10 mouse cellular contexts compared by ENCODE assay signal in the genomic region with DNA sequence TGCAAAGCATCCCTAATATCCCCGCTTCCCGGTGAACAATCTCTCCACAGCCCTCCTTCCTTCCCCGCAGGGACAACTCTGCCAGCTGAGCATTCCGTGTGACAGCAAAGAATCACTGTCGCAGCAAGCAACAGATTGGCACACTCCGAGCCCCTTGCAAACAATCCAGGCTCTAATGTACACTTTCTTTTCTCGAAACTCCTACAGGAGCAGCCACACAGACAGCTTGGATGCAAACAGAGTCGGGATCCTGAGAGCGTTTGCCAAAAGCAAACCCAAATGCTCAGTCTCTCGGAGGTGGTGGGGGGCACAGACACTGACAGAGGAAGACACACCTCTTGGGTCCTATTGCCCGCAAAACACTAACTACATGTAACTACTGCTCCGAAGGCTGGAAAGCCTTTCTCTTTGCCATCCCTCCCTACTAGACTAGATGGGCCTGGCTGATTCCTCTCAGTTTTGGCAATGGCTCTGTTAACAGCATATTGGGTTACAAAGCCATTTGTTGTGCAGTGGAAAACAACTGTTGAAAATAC. TPM values are rescaled to one million over a fixed set of nuclear protein-coding genes. Genes with fewer than 3 reads are reported as not detected.
A peak's percentile ranks its signal among the peaks of the same experiment; 100 is the strongest.
DNase-seq lines count a peak whose midpoint lies in the region; ATAC-seq and TF ChIP-seq lines count a peak whose summit lies in the region.
"Had no signal": no experiment of that assay in that cellular context is flagged by ENCODE, and none has a peak within 500 bp of the region (broad histone marks: within the 10 kb centered on the region; RNA-seq: fewer than 3 reads in every experiment).

No protein-coding gene starts in this region.

- intact Hi-C loops in gastrocnemius, adult 2 months (cut with DNase I), result no loop called here
- intact Hi-C loops in gastrocnemius, postnatal 36 days (cut with DNase I), result no loop called here

- no peaks in the 10 kb centered on the region for H3K4me1 ChIP-seq in liver, postnatal 0 days (ENCODE audit: insufficient read depth)
- H3K4me1 ChIP-seq: stomach, embryonic 15.5 days had no signal

- no peaks in the 10 kb centered on the region for H3K9me3 ChIP-seq in liver, postnatal 0 days (ENCODE audit: low read length)
- H3K9me3 ChIP-seq: stomach, embryonic 15.5 days had no signal

- WGBS in liver, postnatal 0 days (ENCODE audit: insufficient replicate concordance), result 71% methylated on average over 12 of the region's 12 CpGs

- DNase-seq in gastrocnemius, adult 2 months, result no peak
- no peak for DNase-seq in gastrocnemius, postnatal 36 days
- peak; percentile 63 for DNase-seq in brain, embryonic 14.5 days (ENCODE audit: low read depth)
- peak; percentile 58 to 73 for DNase-seq in cerebellum, postnatal 25 days
- DNase-seq in layer of hippocampus, adult 9-10 months (ENCODE audit: low spot score), result peak; percentile 55
- no peak for DNase-seq in liver, postnatal 0 days
- DNase-seq in lung, adult 18-20 months, result no peak

- no peak for TF ChIP-seq CTCF in gastrocnemius, adult 2 months (IDR thresholded peaks at IDR 0.05)
- no peak for TF ChIP-seq CTCF in brain, embryonic 14.5 days (IDR thresholded peaks at IDR 0.05; ENCODE audit: borderline replicate concordance, extremely low read depth, insufficient read depth, insufficient read length)
- no peak for TF ChIP-seq CTCF in liver, postnatal 0 days (IDR thresholded peaks at IDR 0.05; ENCODE audit: low read depth)

- no peaks in the 10 kb centered on the region for H3K36me3 ChIP-seq in liver, postnatal 0 days (replicated peaks; ENCODE audit: insufficient read depth, low read length)
- H3K36me3 ChIP-seq: stomach, embryonic 15.5 days had no signal

- H3K27ac ChIP-seq in gastrocnemius, adult 2 months, result peak overlapping the region; percentile 71
- H3K27ac ChIP-seq in liver, postnatal 0 days (ENCODE audit: low read depth), result no peak overlapping the region
- H3K27ac ChIP-seq: liver, embryonic 14.5 days; stomach, embryonic 15.5 days had no signal

- no peak for TF ChIP-seq POLR2A in brain, embryonic 14.5 days (IDR thresholded peaks at IDR 0.05; ENCODE audit: borderline replicate concordance, extremely low read depth, insufficient read depth, insufficient read length, poor library complexity, severe bottlenecking)

- H3K4me2 ChIP-seq in liver, postnatal 0 days (ENCODE audit: low read depth, low read length), result no peak overlapping the region
- H3K4me2 ChIP-seq: stomach, embryonic 15.5 days had no signal

- H3K4me3 ChIP-seq in gastrocnemius, adult 2 months, result peak overlapping the region; percentile 70
- no peak overlapping the region for H3K4me3 ChIP-seq in liver, postnatal 0 days (ENCODE audit: low read depth, low read length)
- H3K4me3 ChIP-seq: stomach, embryonic 15.5 days had no signal

- no peak for TF ChIP-seq EP300 in liver, postnatal 0 days (IDR thresholded peaks at IDR 0.05; ENCODE audit: low read depth)

- no peak overlapping the region for H3K9ac ChIP-seq in liver, postnatal 0 days (replicated peaks)
- H3K9ac ChIP-seq: liver, embryonic 14.5 days; stomach, embryonic 15.5 days had no signal

- ATAC-seq in liver, postnatal 0 days, result no peak
- no peak for ATAC-seq in megakaryocyte-erythroid progenitor cell, adult 5-6 weeks (replicated peaks; ENCODE audit: low FRiP score, low TSS enrichment, poor library complexity, severe bottlenecking)

- no peaks in the 10 kb centered on the region for H3K27me3 ChIP-seq in liver, postnatal 0 days (ENCODE audit: insufficient read depth, low read length)

RNA-seq across cellular contexts. Expression of a gene that starts 47.3 kb away (rescaled TPM):
- total RNA-seq in gastrocnemius, adult 2 months (2021), result 10 to 100 TPM in 1 of 2 experiments, 1 to 10 TPM in 1; 9.5 to 25.4 TPM
- 10 to 100 TPM; 11.6 to 24.5 TPM for total RNA-seq in gastrocnemius, postnatal 36 days (2021)
- 47.1 and 48.1 TPM in 2 replicates for polyA plus RNA-seq in brain, embryonic 14.5 days (2012; rRNA removed)
- polyA plus RNA-seq in liver, postnatal 0 days (2015; fragmentation: Nextera tagmentation; extraction: Ambion mirVana), result 0.74 and 1.0 TPM in 2 replicates
- 1.9 and 6.6 TPM in 2 replicates for total RNA-seq in megakaryocyte-erythroid progenitor cell, adult 5-6 weeks (2014; fragmentation: Nextera tagmentation)
- 0.46 and 0.56 TPM in 2 replicates for total RNA-seq in megakaryocyte-erythroid progenitor cell, adult 5-6 weeks (2017)

Comparison
In these comparisons a context has a peak if more than half of its experiments do, and no peak if none do; other contexts are left out.
1. DNase-seq: peak in brain, embryonic 14.5 days (single experiment), cerebellum, postnatal 25 days (2 of 2) and layer of hippocampus, adult 9-10 months (single experiment); none in gastrocnemius, adult 2 months (single experiment), gastrocnemius, postnatal 36 days (0 of 2), liver, postnatal 0 days (single experiment) and lung, adult 18-20 months (0 of 2).